Mouse (Mus musculus): ENCODE results near the gene Pde6h. TPM values are rescaled to one million over a fixed set of nuclear protein-coding genes. Genes with fewer than 3 reads are reported as not detected.

Pde6h gene
- polyA plus RNA-seq, 1 experiment from 2014 or later: not detected

- no peaks in the 10 kb centered on the region for H3K36me3 ChIP-seq (replicated peaks)
- H3K4me3 ChIP-seq: no peak overlapping the region
- H3K27me3 ChIP-seq (replicated peaks; ENCODE audit: low read depth, poor library complexity, severe bottlenecking): no peaks in the 10 kb centered on the region
- DNase-seq (ENCODE audit: low spot score): no peak
- no peaks in the 10 kb centered on the region for H3K9me3 ChIP-seq
- peaks cover 14% of the 10 kb centered on the region for H3K4me1 ChIP-seq
- 87% methylated on average over 23 of the region's 23 CpGs for WGBS
- peak overlapping the region; percentile 78; the same call in 1 of the 2 replicates for H3K27ac ChIP-seq (replicated peaks)
These were observed 55.8 kb downstream of the Pde6h start for GRCm38 (mm10) chr6:136979274-136980082.

- Histone ChIP-seq H3K4me3 (no peak overlapping the region), H3K27me3 (replicated peaks; ENCODE audit: low read depth, poor library complexity, severe bottlenecking) (no peaks in the 10 kb centered on the region), H3K36me3 (replicated peaks) (no peaks in the 10 kb centered on the region), H3K27ac (replicated peaks) (peak overlapping the region; percentile 78), H3K9me3 (no peaks in the 10 kb centered on the region), H3K4me1 (peaks cover 14% of the 10 kb centered on the region)
- peak; percentile 20 for DNase-seq (ENCODE audit: low spot score)
- WGBS: 38% methylated on average over 3 of the region's 3 CpGs
These were observed 56.7 kb downstream of the Pde6h start for GRCm38 (mm10) chr6:136980331-136980746.

GRCm38 (mm10) chr6:136982581-136982980 is 58.9 kb downstream of the Pde6h start:
- Histone ChIP-seq H3K36me3 (replicated peaks) (no peaks in the 10 kb centered on the region), H3K27ac (replicated peaks) (no peak overlapping the region), H3K4me3 (no peak overlapping the region), H3K4me1 (peaks cover 18% of the 10 kb centered on the region), H3K9me3 (no peaks in the 10 kb centered on the region), H3K27me3 (replicated peaks; ENCODE audit: low read depth, poor library complexity, severe bottlenecking) (no peaks in the 10 kb centered on the region)
- DNase-seq (ENCODE audit: low spot score): no peak
- WGBS: 87% methylated on average over 6 of the region's 6 CpGs

GRCm38 (mm10) chr6:136983201-136983600 is 59.6 kb downstream of the Pde6h start:
- WGBS: 47% methylated on average over 7 of the region's 7 CpGs
- no peaks in the 10 kb centered on the region for H3K36me3 ChIP-seq (replicated peaks)
- H3K27ac ChIP-seq (replicated peaks): no peak overlapping the region
- H3K27me3 ChIP-seq (replicated peaks; ENCODE audit: low read depth, poor library complexity, severe bottlenecking): no peaks in the 10 kb centered on the region
- H3K4me1 ChIP-seq: peaks cover 18% of the 10 kb centered on the region
- H3K9me3 ChIP-seq: no peaks in the 10 kb centered on the region
- DNase-seq (ENCODE audit: low spot score): peak; percentile 29
- H3K4me3 ChIP-seq: no peak overlapping the region

- H3K27ac ChIP-seq (replicated peaks): no peak overlapping the region
- DNase-seq (ENCODE audit: low spot score): no peak
- peaks cover 16% of the 10 kb centered on the region for H3K4me1 ChIP-seq
- no peak overlapping the region for H3K4me3 ChIP-seq
- no peaks in the 10 kb centered on the region for H3K27me3 ChIP-seq (replicated peaks; ENCODE audit: low read depth, poor library complexity, severe bottlenecking)
- no peaks in the 10 kb centered on the region for H3K9me3 ChIP-seq
- no peaks in the 10 kb centered on the region for H3K36me3 ChIP-seq (replicated peaks)
- WGBS: 84% methylated on average over 13 of the region's 13 CpGs
These were observed 62.4 kb downstream of the Pde6h start for GRCm38 (mm10) chr6:136986019-136986418.

- Histone ChIP-seq H3K27ac (replicated peaks) (no peak overlapping the region), H3K36me3 (replicated peaks) (no peaks in the 10 kb centered on the region), H3K4me3 (no peak overlapping the region), H3K4me1 (peaks cover 16% of the 10 kb centered on the region), H3K9me3 (no peaks in the 10 kb centered on the region), H3K27me3 (replicated peaks; ENCODE audit: low read depth, poor library complexity, severe bottlenecking) (no peaks in the 10 kb centered on the region)
- 62% methylated on average over 11 of the region's 11 CpGs for WGBS
- no peak for DNase-seq (ENCODE audit: low spot score)
These were observed 63.1 kb downstream of the Pde6h start for GRCm38 (mm10) chr6:136986718-136987117.

GRCm38 (mm10) chr6:136988536-136989060 is 65.0 kb downstream of the Pde6h start:
- no peak overlapping the region for H3K4me3 ChIP-seq
- DNase-seq (ENCODE audit: low spot score): no peak
- no peak overlapping the region for H3K27ac ChIP-seq (replicated peaks)
- peaks cover 10% of the 10 kb centered on the region; the same call in 1 of the 2 replicates for H3K4me1 ChIP-seq
- H3K36me3 ChIP-seq (replicated peaks): no peaks in the 10 kb centered on the region
- 86% methylated on average over 7 of the region's 7 CpGs for WGBS
- H3K27me3 ChIP-seq (replicated peaks; ENCODE audit: low read depth, poor library complexity, severe bottlenecking): no peaks in the 10 kb centered on the region
- H3K9me3 ChIP-seq: no peaks in the 10 kb centered on the region

- peak overlapping the region; percentile 21; the same call in 1 of the 2 replicates for H3K4me3 ChIP-seq
- DNase-seq (ENCODE audit: low spot score): peak; percentile 15
- H3K27ac ChIP-seq (replicated peaks): no peak overlapping the region; the same call in 1 of the 2 replicates
These were observed 66.3 kb downstream of the Pde6h start for GRCm38 (mm10) chr6:136989824-136990497.

GRCm38 (mm10) chr6:136990557-136990956 is 66.9 kb downstream of the Pde6h start:
- Histone ChIP-seq H3K27me3 (replicated peaks; ENCODE audit: low read depth, poor library complexity, severe bottlenecking) (no peaks in the 10 kb centered on the region), H3K36me3 (replicated peaks) (no peaks in the 10 kb centered on the region), H3K27ac (replicated peaks) (no peak overlapping the region), H3K9me3 (no peaks in the 10 kb centered on the region), H3K4me1 (peaks cover 10% of the 10 kb centered on the region; the same call in 1 of the 2 replicates), H3K4me3 (no peak overlapping the region)
- DNase-seq (ENCODE audit: low spot score): no peak
- WGBS: 67% methylated on average over 8 of the region's 8 CpGs

More at GRCm38 (mm10) chr6:136989824-136990497, 66.3 kb downstream of the Pde6h start:
- H3K36me3 ChIP-seq (replicated peaks): no peaks in the 10 kb centered on the region
- H3K27me3 ChIP-seq (replicated peaks; ENCODE audit: low read depth, poor library complexity, severe bottlenecking): no peaks in the 10 kb centered on the region
- WGBS: 30% methylated on average over 11 of the region's 11 CpGs
- H3K9me3 ChIP-seq: no peaks in the 10 kb centered on the region
- peaks cover 10% of the 10 kb centered on the region; the same call in 1 of the 2 replicates for H3K4me1 ChIP-seq

GRCm38 (mm10) chr6:136993574-136993973 is 69.9 kb downstream of the Pde6h start:
- H3K27ac ChIP-seq (replicated peaks): no peak overlapping the region
- H3K27me3 ChIP-seq (replicated peaks; ENCODE audit: low read depth, poor library complexity, severe bottlenecking): no peaks in the 10 kb centered on the region
- no peaks in the 10 kb centered on the region for H3K36me3 ChIP-seq (replicated peaks)
- H3K4me3 ChIP-seq: no peak overlapping the region
- no peaks in the 10 kb centered on the region for H3K9me3 ChIP-seq
- no peak for DNase-seq (ENCODE audit: low spot score)
- H3K4me1 ChIP-seq: peaks cover 6% of the 10 kb centered on the region; the same call in 1 of the 2 replicates
- 82% methylated on average over 4 of the region's 4 CpGs for WGBS

GRCm38 (mm10) chr6:136995533-136995932 is 71.9 kb downstream of the Pde6h start:
- H3K27me3 ChIP-seq (replicated peaks; ENCODE audit: low read depth, poor library complexity, severe bottlenecking): no peaks in the 10 kb centered on the region
- H3K4me1 ChIP-seq: 0 out of 2 replicates have a peak, but pooled peaks cover 1% of the 10 kb centered on the region
- no peaks in the 10 kb centered on the region for H3K36me3 ChIP-seq (replicated peaks)
- no peaks in the 10 kb centered on the region for H3K9me3 ChIP-seq
- WGBS: 75% methylated on average over 8 of the region's 8 CpGs
- H3K27ac ChIP-seq (replicated peaks): no peak overlapping the region
- peak; percentile 29 for DNase-seq (ENCODE audit: low spot score)
- no peak overlapping the region for H3K4me3 ChIP-seq

GRCm38 (mm10) chr6:136996336-136996735 is 72.7 kb downstream of the Pde6h start:
- Histone ChIP-seq H3K27me3 (replicated peaks; ENCODE audit: low read depth, poor library complexity, severe bottlenecking) (no peaks in the 10 kb centered on the region), H3K4me1 (no peaks in the 10 kb centered on the region), H3K4me3 (no peak overlapping the region), H3K27ac (replicated peaks) (no peak overlapping the region), H3K9me3 (no peaks in the 10 kb centered on the region), H3K36me3 (replicated peaks) (no peaks in the 10 kb centered on the region)
- no peak for DNase-seq (ENCODE audit: low spot score)
- 78% methylated on average over 5 of the region's 5 CpGs for WGBS
